Mouse (Mus musculus): ENCODE data around the gene Elk4.

DNA sequence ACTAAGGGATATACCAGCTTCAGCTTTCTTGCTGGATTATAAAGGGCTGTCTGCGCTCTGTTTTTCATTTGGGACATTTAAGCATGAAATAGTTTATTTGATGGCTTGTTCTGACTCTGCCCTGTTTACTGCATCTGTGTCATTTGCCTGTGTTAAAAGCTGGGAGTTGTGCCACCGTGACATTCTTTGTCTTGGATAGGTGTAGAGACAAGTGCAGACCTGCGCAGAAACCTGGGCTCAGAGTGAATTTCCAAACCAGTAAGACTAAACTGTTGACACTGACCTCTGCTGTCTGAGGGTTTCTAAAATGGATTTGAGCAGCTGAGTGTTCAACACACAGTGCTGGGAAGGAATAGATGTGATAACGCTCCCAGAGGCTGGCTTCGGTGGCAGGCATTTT lies 20.6 kb downstream of the Elk4 start:
- TF ChIP-seq CTCF (IDR thresholded peaks at IDR 0.05; ENCODE audit: low read depth, low read length) (no peak), POLR2A (IDR thresholded peaks at IDR 0.05; ENCODE audit: extremely low read depth, insufficient read depth, low read length) (no peak)
